Mouse (Mus musculus) c-Kit-positive CD71-positive TER-119-negative erythroid progenitor cells, embryonic 14.5 days (primary cell): ENCODE results near the gene Socs2.

Experiments
- DNase-seq: peaks from one replicate; pipeline ENCODE4 v3.0.0-alpha.2; 2013; ENCODE audit warnings: low read depth

Gene Socs2

GRCm38 (mm10) chr10:95416685-95417495, at the start of gene Socs2:
Gene Socs2 (minus strand): TSS chr10:95417180.
- DNase-seq, result peak; percentile 83

- DNase-seq, result no peak
These were observed 48.5 kb upstream of the Socs2 start for GRCm38 (mm10) chr10:95465485-95465896.

- DNase-seq, result no peak
These were observed 47.5 kb upstream of the Socs2 start for GRCm38 (mm10) chr10:95464527-95464926.

GRCm38 (mm10) chr10:95462231-95462630, 45.3 kb upstream of the Socs2 start:
- no peak for DNase-seq

- DNase-seq, result no peak
These were observed 44.1 kb upstream of the Socs2 start for GRCm38 (mm10) chr10:95461053-95461553.

- no peak for DNase-seq
These were observed 41.2 kb upstream of the Socs2 start for GRCm38 (mm10) chr10:95458050-95458806.

- DNase-seq, result no peak
These were observed 40.5 kb upstream of the Socs2 start for GRCm38 (mm10) chr10:95457367-95458049.

- no peak for DNase-seq
These were observed 39.1 kb upstream of the Socs2 start for GRCm38 (mm10) chr10:95456103-95456502.

GRCm38 (mm10) chr10:95453282-95453681, 36.3 kb upstream of the Socs2 start:
- DNase-seq, result no peak

GRCm38 (mm10) chr10:95449033-95449432, 32.1 kb upstream of the Socs2 start:
- no peak for DNase-seq

GRCm38 (mm10) chr10:95447954-95448353, 31.0 kb upstream of the Socs2 start:
- DNase-seq, result no peak

- DNase-seq, result no peak
These were observed 28.4 kb upstream of the Socs2 start for GRCm38 (mm10) chr10:95445104-95446056.

GRCm38 (mm10) chr10:95442334-95442733, 25.4 kb upstream of the Socs2 start:
- DNase-seq, result no peak

GRCm38 (mm10) chr10:95440566-95440965, 23.6 kb upstream of the Socs2 start:
- DNase-seq, result no peak

GRCm38 (mm10) chr10:95439718-95440339, 22.8 kb upstream of the Socs2 start:
- no peak for DNase-seq

GRCm38 (mm10) chr10:95438941-95439340, 22.0 kb upstream of the Socs2 start:
- no peak for DNase-seq

GRCm38 (mm10) chr10:95430271-95430670, 13.3 kb upstream of the Socs2 start:
- DNase-seq, result no peak

GRCm38 (mm10) chr10:95429111-95429510, 12.1 kb upstream of the Socs2 start:
- no peak for DNase-seq

- DNase-seq, result no peak
These were observed 9.5 kb upstream of the Socs2 start for GRCm38 (mm10) chr10:95426207-95427115.

GRCm38 (mm10) chr10:95422681-95423080, 5.7 kb upstream of the Socs2 start:
- DNase-seq, result no peak
